Mouse (Mus musculus) forebrain, postnatal 0 days (tissue): ENCODE data around the gene Pdlim5. TPM values are rescaled to one million over a fixed set of nuclear protein-coding genes. Genes with fewer than 3 reads are reported as not detected.

Source experiments
- ATAC-seq: fragments of 200-750 bp; cut with Nextera tagmentation; 2 replicates; pipeline ENCODE4 v1.8.0; 2017; ENCODE audit warnings: mild to moderate bottlenecking, moderate library complexity
- DNase-seq: peaks from one replicate; pipeline ENCODE4 v3.0.0-alpha.2; 2015
- H3K27ac ChIP-seq: fragments of 300-500 bp; sonication (generic); 2 replicates; pipeline ENCODE4 v1.5.1; 2014; ENCODE audit warnings: low read depth, mild to moderate bottlenecking, antibody characterized with exemption, low read length, moderate library complexity, mixed read lengths
- H3K27me3 ChIP-seq: fragments of 300-500 bp; sonication (generic); 2 replicates; pipeline ENCODE4 v1.6.1; 2014; ENCODE audit warnings: mild to moderate bottlenecking, low read length, mixed read lengths; ENCODE audit not compliant: insufficient read depth
- H3K36me3 ChIP-seq: fragments of 300-500 bp; sonication (generic); 2 replicates; pipeline ENCODE4 v1.6.1; 2014; ENCODE audit warnings: mild to moderate bottlenecking, moderate library complexity; ENCODE audit not compliant: insufficient read depth
- H3K4me1 ChIP-seq: fragments of 300-500 bp; sonication (generic); 2 replicates; pipeline ENCODE4 v1.6.1; 2014; ENCODE audit warnings: antibody characterized with exemption; ENCODE audit not compliant: insufficient read depth
- H3K4me2 ChIP-seq: fragments of 300-500 bp; sonication (generic); 2 replicates; pipeline ENCODE4 v1.6.1; 2014; ENCODE audit warnings: low read depth, mild to moderate bottlenecking, moderate library complexity
- H3K4me3 ChIP-seq: fragments of 300-500 bp; sonication (generic); 2 replicates; pipeline ENCODE4 v1.5.1; 2014; ENCODE audit warnings: low read depth, low read length, mixed read lengths
- H3K9ac ChIP-seq: fragments of 300-500 bp; sonication (generic); 2 replicates; pipeline ENCODE4 v1.6.1; 2014; ENCODE audit warnings: mild to moderate bottlenecking
- H3K9me3 ChIP-seq: fragments of 300-500 bp; sonication (generic); 2 replicates; pipeline ENCODE4 v1.6.1; 2016; ENCODE audit warnings: low read length
- CTCF ChIP-seq: sonication (generic); IDR thresholded peaks from 2 replicates; pipeline ENCODE4 v1.5.1; 2016; ENCODE audit warnings: antibody characterized with exemption, control low read depth, low read depth
- WGBS: fragments of 180-500 bp; shearing (Covaris S2); extraction: QIAGEN DNeasy Blood & Tissue Kit; methylation state at CpG from one replicate; pipeline ENCODE4 v1.1.7; 2014; 5-methylcytosine and 5-hydroxymethylcytosine counted together
- polyA plus RNA-seq: library from polyadenylated mRNA; unstranded; fragments of >200 nt; fragmentation: Nextera tagmentation; extraction: Ambion mirVana; gene quantifications from 2 replicates; pipeline ENCODE4 v1.2.1, GENCODE M21; 2015
- total RNA-seq: library from RNA; depleted of rRNA; stranded (reverse); fragments of >200 nt; gene quantifications from 2 replicates; pipeline ENCODE4 v1.2.3, GENCODE M21; 2014

Pdlim5 gene
- total and polyA plus RNA-seq, 2 experiments from 2014 or later, result 12.2 to 20.1 TPM

DNA sequence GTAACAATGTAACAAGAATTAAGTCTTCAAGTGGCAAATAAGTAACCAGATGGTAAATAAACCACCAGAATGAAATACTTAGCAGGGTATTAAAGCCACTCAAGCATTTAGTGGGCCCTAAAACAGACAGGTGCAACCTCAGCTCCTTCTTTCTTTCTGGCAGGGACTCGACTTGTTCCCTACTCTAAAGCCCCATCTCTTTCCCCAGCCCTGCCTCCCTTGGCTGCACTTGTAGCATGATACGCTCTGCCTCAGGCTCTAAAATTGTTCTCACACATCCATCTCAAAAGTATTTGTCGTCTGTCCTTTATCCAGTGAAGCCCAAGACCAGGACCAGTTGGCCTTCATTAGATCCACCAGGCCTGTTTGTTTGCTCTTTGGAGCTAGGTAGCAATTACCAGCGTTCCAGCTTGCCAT is 28.0 kb upstream of the Pdlim5 start:
- no peak for ATAC-seq
- H3K9me3 ChIP-seq, result no peaks in the 10 kb centered on the region
- no peaks in the 10 kb centered on the region for H3K36me3 ChIP-seq
- H3K4me3 ChIP-seq, result no peak overlapping the region
- no peak overlapping the region for H3K27ac ChIP-seq
- H3K27me3 ChIP-seq, result no peaks in the 10 kb centered on the region
- no peak for DNase-seq
- H3K9ac ChIP-seq, result no peak overlapping the region
- WGBS, result 80% methylated on average over 4 of the region's 4 CpGs
- no peak for TF ChIP-seq CTCF
- no peak overlapping the region for H3K4me2 ChIP-seq
- no peaks in the 10 kb centered on the region for H3K4me1 ChIP-seq

DNA sequence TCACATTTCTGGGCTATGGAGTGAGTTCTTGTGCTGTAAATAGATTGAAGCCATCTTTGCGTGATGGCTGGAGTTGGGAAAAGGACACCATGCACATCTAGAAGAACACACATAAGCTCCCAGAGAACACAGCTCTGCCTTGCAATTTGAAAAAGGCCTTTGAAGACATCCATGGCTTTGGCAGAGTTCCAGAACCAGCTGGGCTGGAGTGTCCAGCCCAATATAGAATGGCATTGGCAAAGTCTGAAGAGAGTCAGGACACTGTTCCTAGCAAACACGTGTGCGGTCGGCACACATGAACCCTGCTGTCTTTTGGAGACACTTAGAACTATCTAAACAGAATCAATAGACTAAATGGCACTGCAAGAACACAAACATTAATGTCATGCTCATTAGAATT is 26.7 kb upstream of the Pdlim5 start:
- Histone ChIP-seq H3K27me3 (no peaks in the 10 kb centered on the region), H3K36me3 (no peaks in the 10 kb centered on the region), H3K27ac (no peak overlapping the region), H3K4me2 (no peak overlapping the region), H3K9ac (no peak overlapping the region), H3K4me1 (no peaks in the 10 kb centered on the region), H3K4me3 (no peak overlapping the region), H3K9me3 (no peaks in the 10 kb centered on the region)
- WGBS, result 62% methylated on average over 4 of the region's 4 CpGs
- peak; percentile 16 for DNase-seq
- ATAC-seq, result no peak
- TF ChIP-seq CTCF, result no peak

DNA sequence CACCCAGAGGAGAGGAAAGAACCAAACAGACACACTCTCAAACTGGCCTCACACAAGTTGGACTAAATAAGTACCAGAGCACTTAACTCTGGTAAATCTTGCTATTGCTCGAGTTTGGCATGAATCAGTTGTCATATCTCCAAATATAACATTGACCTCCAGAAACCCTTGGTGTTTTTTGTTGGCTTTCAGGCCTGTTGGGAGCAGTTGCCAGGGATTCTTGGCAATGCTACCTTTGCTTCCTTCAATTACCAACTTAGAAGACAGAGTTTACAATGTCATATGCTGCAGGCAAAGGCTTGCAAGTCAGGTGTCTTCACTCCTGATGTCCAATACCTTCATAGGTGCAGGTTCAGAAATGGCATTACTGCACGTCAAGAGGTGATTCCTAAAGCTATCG is 26.0 kb upstream of the Pdlim5 start:
- no peak for TF ChIP-seq CTCF
- Histone ChIP-seq H3K27me3 (no peaks in the 10 kb centered on the region), H3K27ac (no peak overlapping the region), H3K4me1 (no peaks in the 10 kb centered on the region), H3K9ac (no peak overlapping the region), H3K9me3 (no peaks in the 10 kb centered on the region), H3K4me2 (no peak overlapping the region), H3K36me3 (no peaks in the 10 kb centered on the region), H3K4me3 (no peak overlapping the region)
- ATAC-seq (no peak), DNase-seq (no peak)
- WGBS, result 88% methylated on average over 3 of the region's 3 CpGs

DNA sequence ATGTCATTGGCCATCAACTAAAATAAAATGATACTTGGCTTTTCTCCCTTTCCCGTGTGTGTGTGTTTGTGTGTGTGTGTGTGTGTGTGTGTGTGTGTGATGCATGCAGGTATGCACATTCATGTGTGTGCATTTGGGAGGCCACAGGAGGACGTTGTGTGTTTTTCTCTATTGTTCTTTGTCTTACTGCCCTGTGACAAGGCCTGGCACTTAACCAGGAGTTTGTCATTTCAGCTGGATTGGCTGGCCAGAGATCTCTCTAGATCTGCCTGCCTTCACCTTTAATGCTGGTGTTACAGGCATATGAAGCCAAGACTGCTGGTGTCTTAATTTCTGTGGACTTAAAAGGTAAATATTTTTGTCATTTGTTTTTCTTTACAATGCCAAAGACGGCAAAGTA is 22.5 kb upstream of the Pdlim5 start:
- 65% methylated on average over 3 of the region's 3 CpGs for WGBS
- H3K27me3 ChIP-seq, result no peaks in the 10 kb centered on the region

DNA sequence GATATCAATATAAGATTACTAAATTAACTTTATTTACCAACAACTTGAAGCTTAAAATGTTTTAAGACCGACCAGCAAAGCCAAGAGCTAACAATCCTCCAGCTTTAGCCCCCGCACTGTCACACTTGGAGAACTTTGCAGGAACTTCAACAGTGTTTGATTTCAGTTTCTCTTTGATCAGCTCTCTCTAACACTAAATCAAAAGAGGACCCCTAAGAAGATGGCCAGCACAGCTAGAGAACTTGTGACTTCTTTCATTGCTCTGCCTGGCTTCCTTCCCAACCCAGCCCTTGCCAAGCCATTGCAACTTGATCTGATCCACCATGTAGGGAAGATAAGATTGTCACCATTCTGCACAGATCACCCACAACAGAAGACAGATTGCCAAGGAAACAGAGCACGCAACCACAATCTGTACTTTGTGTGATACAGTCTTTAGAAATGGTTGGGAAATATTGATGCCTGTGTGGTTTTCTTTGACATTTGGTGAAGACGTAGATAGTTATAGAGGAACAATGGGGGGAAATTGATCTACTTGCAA is 17.9 kb upstream of the Pdlim5 start:
- Histone ChIP-seq H3K4me1 (no peaks in the 10 kb centered on the region), H3K4me3 (no peak overlapping the region), H3K27ac (no peak overlapping the region), H3K9me3 (no peaks in the 10 kb centered on the region), H3K36me3 (no peaks in the 10 kb centered on the region), H3K27me3 (no peaks in the 10 kb centered on the region), H3K9ac (no peak overlapping the region), H3K4me2 (no peak overlapping the region)
- ATAC-seq (no peak), DNase-seq (no peak)
- no peak for TF ChIP-seq CTCF
- 88% methylated on average over 4 of the region's 4 CpGs for WGBS

More for the DNA sequence above, 22.5 kb upstream of the Pdlim5 start:
- DNase-seq, result no peak
- no peak overlapping the region for H3K4me3 ChIP-seq
- no peak for ATAC-seq
- no peaks in the 10 kb centered on the region for H3K4me1 ChIP-seq
- H3K4me2 ChIP-seq, result no peak overlapping the region
- H3K9ac ChIP-seq, result no peak overlapping the region
- no peak overlapping the region for H3K27ac ChIP-seq
- H3K36me3 ChIP-seq, result no peaks in the 10 kb centered on the region
- TF ChIP-seq CTCF, result no peak
- H3K9me3 ChIP-seq, result no peaks in the 10 kb centered on the region

DNA sequence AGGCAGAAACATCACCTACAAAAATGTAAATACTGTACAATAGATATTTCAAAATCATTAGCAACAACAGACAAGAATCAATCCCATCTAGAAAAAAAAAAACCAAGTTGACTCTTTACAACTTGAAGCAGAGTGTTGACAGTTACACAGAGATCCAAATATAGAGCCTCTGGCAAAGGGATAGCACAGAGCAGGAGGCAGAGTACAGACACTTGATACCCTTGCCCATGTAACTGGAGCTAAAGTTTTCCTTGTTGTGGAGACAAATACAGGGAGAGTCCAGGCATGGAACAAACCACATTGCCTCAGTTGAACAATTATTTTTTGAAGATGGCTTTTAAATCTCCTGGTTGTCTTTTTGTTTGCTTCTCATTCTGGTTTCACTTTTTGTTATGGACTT is 15.4 kb upstream of the Pdlim5 start:
- H3K27me3 ChIP-seq, result no peaks in the 10 kb centered on the region
- H3K4me1 ChIP-seq, result no peaks in the 10 kb centered on the region
- no peak overlapping the region for H3K4me3 ChIP-seq

DNA sequence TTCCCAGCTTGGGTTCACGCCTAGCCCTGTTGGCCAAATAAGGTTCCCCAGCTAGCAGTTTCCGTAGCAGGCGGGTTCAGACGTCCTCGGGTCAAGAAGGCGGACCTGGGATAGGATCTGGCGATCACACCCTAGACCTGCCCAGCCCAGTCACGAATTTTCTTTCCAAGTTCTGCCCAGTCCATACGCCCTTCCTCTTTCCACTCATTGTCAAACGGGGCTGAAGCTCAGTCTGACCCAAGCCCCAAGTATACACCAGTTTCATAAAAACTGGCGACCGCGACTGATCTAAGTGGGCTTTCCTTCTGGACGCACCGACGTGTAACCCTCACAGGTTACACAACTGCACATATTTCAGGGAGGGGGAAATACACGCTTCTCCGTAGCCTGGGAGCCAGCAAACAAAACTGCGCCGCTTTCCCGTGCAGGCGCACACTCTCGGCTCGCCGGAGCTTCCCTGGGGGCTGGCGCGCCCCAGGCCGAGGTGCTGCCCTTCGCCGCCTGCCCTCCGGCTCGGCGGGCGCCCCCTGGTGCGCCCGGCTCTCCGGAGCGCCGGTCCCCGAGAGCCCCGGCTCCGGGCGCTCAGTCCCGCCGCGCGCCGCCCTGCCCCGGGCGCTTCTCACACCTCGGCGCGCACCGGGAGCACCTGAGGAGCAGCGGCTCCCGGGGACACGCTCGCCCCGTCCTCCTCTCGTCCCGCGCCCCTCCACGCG is 544 bp downstream of the Pdlim5 start:
- Histone ChIP-seq H3K9me3 (no peaks in the 10 kb centered on the region), H3K36me3 (no peaks in the 10 kb centered on the region), H3K27ac (peak overlapping the region; percentile 66), H3K27me3 (no peaks in the 10 kb centered on the region), H3K4me1 (peaks cover 5% of the 10 kb centered on the region; the same call in 1 of the 2 replicates), H3K9ac (peak overlapping the region; percentile 59), H3K4me3 (peak overlapping the region; percentile 76), H3K4me2 (peak overlapping the region; percentile 84)
- no peak for TF ChIP-seq CTCF
- 1% methylated on average over 47 of the region's 64 CpGs for WGBS
- ATAC-seq (peak; percentile 73), DNase-seq (peak; percentile 20)

More for the DNA sequence above, 15.4 kb upstream of the Pdlim5 start:
- no peak overlapping the region for H3K27ac ChIP-seq
- ATAC-seq, result no peak
- no peak for TF ChIP-seq CTCF
- no peaks in the 10 kb centered on the region for H3K9me3 ChIP-seq
- H3K4me2 ChIP-seq, result no peak overlapping the region
- H3K9ac ChIP-seq, result no peak overlapping the region
- DNase-seq, result no peak
- H3K36me3 ChIP-seq, result no peaks in the 10 kb centered on the region
